In genomic region chr16:31722991-31723390, GRCm38 (mm10) we compare ENCODE assay signal across 16 mouse cellular contexts.
"Had no signal": no experiment of that assay in that cellular context is flagged by ENCODE, and none has a peak within 500 bp of the region (broad histone marks: within the 10 kb centered on the region; RNA-seq: fewer than 3 reads in every experiment).

No protein-coding gene starts in this region.

- H3K36me3 ChIP-seq: liver, embryonic 13.5 days; neural tube, embryonic 12.5 days; neural tube, embryonic 15.5 days; stomach, embryonic 15.5 days had no signal

- H3K9me3 ChIP-seq: liver, embryonic 13.5 days; neural tube, embryonic 15.5 days; stomach, embryonic 15.5 days had no signal

- H3K9ac ChIP-seq: liver, embryonic 13.5 days; neural tube, embryonic 12.5 days; neural tube, embryonic 15.5 days; stomach, embryonic 15.5 days had no signal

- H3K27ac ChIP-seq: kidney, postnatal 0 days; layer of hippocampus, adult 2 months; liver, embryonic 13.5 days; macrophage; neural tube, embryonic 12.5 days; neural tube, embryonic 15.5 days; stomach, embryonic 15.5 days had no signal

- H3K27me3 ChIP-seq: liver, embryonic 13.5 days; neural tube, embryonic 12.5 days; neural tube, embryonic 15.5 days; stomach, embryonic 15.5 days had no signal

- DNase-seq: kidney, adult 2 months; kidney, postnatal 25 days; layer of hippocampus, adult 9-11 months; liver, embryonic 13.5 days; lung, adult 2 months; midbrain, embryonic 14.5 days; right cerebral cortex, adult 18-20 months; right cerebral cortex, postnatal 14 days; thymus, postnatal 25 days had no signal

- H3K4me2 ChIP-seq: liver, embryonic 13.5 days; neural tube, embryonic 12.5 days; neural tube, embryonic 15.5 days; stomach, embryonic 15.5 days had no signal

- H3K4me1 ChIP-seq: neural tube, embryonic 12.5 days; neural tube, embryonic 15.5 days; stomach, embryonic 15.5 days had no signal

- ATAC-seq: intestine, postnatal 0 days had no signal

- H3K4me3 ChIP-seq: layer of hippocampus, adult 2 months; liver, embryonic 13.5 days; neural tube, embryonic 12.5 days; neural tube, embryonic 15.5 days; stomach, embryonic 15.5 days had no signal
